Mouse (Mus musculus) kidney, postnatal 36 days (tissue): ENCODE results near the gene Rnf24.
A peak's percentile ranks its signal among the peaks of the same experiment; 100 is the strongest.
"Not testable (repeated sequence)": the region's sequence is repeated elsewhere in the genome, so short reads cannot be mapped to it uniquely, and the experiment has no call there.

ENCODE experiments used
- DNase-seq, 2 experiments: peaks; one replicate each; pipeline ENCODE4 v3.0.0; 2021 to 2022; ENCODE audit warnings: mixed read lengths in 2 of 2

Rnf24 gene

DNA sequence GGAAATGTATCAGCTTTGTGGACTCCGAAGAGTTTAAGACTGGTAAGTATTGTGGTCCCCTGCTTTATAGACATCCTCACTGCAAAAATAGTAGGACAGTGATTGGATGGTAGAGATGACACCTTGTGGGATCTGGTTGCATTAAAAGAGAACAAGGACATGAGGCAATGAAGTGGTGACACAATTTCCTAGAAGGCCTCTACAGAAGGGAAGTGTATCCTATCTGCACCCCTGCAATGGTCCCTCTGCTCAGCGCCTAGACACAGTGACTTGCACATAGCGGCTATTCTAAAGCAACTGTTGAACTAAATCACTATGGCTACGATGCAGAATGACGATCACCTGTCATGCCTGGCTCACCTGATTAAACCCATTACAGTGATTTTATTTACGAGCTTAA lies 15.1 kb downstream of the Rnf24 start:
- no peak for DNase-seq

DNA sequence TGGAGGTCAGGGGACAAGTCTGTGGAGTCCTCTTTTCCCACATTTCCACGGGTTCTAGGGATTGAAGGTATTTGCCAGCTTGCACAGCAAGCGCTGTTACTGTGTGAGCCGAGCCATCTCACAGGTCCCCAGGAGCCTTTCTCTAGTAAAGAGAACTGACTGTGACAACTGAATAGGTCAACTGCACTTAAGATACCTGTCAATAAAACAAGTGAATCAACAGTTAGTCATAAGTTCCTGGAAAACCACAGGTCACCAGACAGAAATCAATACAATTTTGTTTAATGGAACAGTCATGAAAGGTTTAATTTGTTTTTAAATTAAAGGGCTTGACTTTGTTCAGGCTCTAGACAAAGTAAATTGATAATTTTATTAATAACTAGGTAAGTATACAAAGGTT lies 22.1 kb downstream of the Rnf24 start:
- DNase-seq = no peak

DNA sequence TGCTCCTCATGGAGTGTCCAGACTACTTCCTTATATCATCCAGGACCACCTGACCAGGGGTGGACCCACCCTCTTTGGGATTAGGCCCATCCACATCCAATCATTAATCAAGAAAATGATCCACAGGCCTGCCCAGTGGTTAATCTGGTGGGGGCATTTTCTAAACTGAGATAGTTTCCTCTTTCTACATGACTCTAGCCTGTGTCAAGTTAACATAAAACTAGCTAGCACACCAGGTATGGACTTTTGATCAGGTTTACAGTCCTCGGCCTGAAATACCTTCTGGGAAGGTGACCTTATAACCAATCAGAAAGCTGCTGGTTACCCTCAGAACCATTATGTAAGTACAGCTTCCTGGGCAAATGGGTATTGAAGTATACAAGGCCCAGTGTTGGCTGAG lies 23.7 kb downstream of the Rnf24 start:
- DNase-seq = peak; percentile 45 to 47

DNA sequence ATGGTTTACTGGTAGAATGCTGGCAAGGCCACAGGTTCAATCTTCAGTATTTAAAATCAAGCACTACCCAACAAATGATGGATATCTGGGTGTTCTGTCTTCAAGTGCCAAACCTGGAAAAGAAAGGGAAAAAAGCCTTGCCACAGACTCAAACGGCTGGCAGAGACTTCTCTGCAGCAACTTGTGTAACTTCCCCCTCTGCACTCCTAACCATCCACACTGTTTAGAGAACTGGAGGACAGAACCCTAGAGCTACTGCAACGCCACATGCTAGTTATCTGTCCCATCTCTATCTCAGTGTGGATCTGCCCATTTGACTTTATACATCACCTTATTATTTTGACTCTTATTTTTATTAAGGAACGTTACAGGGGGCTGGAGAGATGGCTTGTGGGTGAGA lies 26.6 kb downstream of the Rnf24 start:
- DNase-seq = no peak

DNA sequence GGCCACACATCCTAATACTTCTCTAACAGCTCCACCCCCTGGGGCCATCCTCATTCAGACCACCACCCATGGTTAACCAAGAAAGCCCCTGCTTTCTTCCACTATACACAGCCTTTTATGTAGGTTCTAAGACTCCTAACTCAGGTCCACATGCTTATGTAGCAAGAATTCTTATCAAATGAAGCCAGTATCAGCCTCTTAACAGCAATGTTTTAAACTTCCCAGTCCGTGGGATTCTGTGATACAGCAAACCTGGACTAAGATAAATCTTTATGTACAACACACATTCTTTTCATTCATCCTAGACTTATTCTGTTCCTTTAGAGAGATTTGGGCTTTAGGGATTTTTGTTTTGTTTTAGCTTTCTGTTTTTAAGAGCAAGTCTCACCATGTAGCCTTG lies 29.0 kb downstream of the Rnf24 start:
- DNase-seq = no peak

DNA sequence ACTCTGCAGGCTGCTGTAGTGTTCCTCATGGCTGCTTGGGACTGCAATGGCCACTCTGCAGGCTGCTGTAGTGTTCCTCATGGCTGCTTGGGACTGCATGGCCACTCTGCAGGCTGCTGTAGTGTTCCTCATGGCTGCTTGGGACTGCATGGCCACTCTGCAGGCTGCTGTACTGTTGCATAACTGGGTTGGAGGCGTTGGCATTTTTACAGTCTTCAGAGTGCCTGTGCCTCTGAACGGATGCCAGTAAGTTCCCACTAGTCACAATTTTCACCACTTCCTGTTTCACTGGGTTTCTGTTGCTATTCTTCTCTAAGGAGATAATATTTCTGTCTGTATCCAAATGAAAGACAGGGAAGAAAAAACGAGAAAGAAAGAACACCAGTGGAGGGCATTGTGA lies 31.5 kb downstream of the Rnf24 start:
- DNase-seq = peak; percentile 44 to 51

DNA sequence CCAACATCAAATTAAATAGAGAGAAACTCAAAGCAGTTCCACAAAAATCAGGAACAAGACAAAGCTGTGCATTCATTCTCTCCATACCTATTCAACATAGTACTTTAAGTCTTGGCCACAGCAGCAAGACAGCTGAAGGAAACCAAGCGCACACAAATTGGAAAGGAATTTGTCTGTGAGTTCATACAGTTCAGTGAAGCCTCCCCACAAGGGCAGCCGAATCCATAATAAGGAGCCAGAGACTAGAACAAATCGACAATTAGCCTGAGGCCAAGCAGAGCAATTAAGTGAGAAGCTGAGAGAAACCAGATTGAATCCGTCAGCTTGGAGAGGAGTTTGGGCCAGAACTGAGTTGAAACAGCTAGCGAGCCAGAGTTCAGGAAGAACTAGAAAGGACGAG lies 33.3 kb downstream of the Rnf24 start:
- DNase-seq = no peak

DNA sequence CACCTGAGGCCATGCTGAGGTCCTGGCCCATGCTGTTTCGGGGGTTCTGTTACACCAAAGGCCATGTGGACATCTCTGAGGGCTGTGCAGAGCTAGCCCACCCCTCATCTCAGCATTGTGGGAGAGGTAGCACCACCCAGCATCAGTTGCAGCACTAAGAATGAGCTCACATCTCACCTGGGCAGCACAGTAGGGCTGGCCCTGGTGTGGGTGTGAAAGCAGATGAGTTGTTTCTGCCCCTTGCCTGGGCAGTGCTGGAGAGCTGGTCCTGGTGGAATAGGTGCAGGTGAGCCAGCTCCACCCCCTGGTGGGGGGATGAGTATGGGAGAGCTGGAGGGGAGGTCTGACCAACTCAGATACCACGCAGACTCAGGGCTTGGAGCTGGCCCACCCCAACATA lies 36.5 kb downstream of the Rnf24 start:
- DNase-seq = no peak

DNA sequence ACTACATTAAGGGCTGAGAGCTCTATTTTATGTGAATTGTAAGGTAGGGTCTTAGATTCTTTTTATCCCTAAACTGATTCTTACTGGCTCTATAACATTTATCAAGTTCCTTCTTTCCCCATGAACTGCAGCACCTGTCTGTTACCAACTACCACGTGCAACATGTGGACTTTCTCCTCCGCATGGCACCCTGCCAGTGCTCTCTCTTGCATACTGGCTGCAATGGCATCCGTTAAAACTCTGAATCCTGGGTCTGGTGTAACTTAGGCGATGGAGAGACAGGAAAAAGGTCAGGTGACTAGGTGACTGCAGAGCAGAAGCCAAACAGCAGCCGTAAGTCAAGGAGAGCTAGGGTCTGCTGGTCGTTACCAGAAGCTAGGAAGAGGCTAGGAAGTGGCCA lies 43.4 kb downstream of the Rnf24 start:
- peak; percentile 45 to 83 for DNase-seq

DNA sequence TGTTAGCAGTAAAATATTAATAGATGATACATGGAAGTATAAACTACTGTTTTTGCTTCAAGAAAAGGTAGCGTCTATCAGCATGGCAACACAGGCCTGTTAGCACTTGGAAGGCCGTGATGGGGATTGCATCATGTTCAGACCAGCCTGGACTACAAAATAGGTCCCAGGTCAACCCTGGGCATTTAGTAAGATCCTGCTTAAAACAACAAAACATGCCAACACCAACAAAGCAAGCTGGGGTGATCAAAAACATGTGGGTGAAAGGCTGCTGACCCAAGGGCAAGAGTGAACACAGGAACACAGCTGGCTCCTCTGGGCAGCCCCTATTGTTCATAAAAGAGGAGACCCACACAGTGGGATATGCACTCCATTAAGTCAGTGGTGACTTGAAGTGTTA lies 44.9 kb downstream of the Rnf24 start:
- no peak for DNase-seq

DNA sequence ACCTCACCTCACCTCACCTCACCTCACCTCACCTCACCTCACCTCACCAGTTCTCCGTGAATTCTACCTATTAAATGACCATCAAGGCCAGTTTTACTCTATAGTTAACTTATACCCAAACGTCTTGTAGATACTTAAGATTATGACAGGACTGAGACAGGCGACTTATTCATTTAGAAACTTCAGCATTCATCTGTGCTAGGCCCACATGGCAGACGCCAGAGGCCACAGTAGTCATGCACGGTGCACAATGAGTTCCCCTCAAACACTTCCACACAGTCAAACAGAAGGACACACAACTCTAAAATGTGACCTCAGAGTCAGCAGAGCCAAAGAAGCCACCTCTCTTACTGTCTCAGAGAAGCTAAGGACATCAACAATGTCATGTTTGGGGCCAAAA lies 45.3 kb downstream of the Rnf24 start:
- no peak for DNase-seq

DNA sequence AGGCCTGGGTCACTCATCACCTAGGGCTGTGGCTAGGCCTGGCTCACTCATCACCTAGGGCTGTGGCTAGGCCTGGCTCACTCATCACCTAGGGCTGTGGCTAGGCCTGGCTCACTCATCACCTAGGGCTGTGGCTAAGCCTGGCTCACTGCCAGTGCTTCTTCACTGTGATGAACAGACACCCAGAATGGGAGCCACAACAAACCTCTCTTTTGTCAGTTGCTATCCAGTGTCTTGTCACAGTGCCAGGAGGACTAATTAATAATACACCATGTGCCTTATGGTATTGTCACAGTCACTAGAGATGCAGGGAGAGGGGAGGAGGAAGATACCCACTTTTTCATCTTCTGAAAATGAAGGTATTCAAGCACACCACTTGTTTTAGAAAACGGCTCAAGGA lies 47.5 kb downstream of the Rnf24 start:
- DNase-seq = peak in 1 of 2 experiments; percentile 38

DNA sequence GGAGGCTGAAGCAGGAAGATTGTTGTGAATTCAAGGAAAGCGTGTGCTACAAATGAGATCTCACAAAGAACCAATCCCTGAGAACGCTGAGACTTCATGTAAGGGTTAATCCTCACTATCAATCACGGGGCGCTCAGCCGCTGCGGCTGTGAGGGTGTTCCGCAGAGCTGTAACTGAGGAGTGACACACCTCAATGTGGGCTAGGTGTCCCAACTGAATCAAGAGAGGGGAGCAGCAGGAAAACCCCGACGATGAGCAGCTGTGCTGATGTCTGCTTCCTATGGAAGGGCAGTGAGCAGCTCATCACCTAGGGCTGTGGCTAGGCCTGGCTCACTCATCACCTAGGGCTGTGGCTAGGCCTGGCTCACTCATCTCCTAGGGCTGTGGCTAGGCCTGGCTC lies 48.2 kb downstream of the Rnf24 start:
- DNase-seq = no peak

DNA sequence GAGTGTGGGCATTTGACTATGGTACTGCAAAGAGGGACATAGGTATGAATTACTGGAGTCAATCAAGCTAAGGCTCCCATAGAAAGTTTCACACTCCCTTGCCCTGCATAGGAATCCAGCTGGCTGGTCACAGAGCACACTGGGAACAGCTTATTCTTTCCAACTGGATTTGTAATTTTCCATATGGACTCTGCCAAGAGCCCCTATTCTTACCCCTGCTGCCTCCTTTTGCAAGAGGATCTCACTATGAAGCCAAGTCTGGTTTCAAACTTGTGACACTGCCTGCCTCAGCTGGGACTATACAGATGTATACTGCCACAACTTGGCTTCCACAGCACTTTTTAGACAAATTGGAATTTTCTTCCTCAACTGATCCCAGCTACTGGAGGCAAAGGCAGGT lies 51.1 kb downstream of the Rnf24 start:
- DNase-seq = no peak

DNA sequence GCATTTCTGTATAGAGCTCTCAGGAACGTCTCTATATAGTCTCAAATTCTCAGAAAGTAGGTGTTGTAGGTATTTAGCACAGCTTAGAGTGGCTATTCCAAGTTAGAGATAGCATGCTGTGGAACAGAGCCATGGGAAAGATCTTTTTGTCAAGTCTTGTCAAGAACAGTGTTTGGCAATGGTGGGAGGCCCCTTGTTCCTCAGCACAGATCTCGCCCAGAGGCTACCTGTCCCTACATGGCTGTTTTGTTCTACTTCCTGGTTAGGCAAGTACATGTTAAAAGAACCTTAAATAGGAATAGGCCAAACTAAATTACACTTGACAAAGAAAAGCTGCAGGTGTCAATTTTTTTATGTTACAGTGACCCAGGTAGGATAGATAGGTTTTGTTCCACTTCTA lies 52.2 kb downstream of the Rnf24 start:
- DNase-seq = no peak

DNA sequence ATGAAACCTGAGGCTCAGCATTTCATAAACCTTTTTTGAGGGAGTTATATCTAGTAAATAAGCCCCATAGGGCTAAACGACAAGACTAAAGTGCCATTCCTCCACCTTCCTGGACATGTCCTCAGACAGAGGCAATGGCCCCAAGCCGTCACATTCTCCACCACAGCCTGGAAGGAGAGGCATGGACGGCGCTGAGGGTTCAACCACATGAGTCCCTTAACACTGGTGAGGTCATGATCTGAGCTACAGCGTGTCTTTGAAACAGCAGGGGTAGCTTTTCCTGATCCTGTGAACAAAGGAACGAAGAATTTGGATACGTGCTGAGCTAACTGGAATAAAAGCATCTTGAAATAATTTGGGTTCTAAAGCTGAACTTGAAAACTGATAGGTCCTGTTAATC lies 54.0 kb downstream of the Rnf24 start:
- not testable (repeated sequence) for DNase-seq

DNA sequence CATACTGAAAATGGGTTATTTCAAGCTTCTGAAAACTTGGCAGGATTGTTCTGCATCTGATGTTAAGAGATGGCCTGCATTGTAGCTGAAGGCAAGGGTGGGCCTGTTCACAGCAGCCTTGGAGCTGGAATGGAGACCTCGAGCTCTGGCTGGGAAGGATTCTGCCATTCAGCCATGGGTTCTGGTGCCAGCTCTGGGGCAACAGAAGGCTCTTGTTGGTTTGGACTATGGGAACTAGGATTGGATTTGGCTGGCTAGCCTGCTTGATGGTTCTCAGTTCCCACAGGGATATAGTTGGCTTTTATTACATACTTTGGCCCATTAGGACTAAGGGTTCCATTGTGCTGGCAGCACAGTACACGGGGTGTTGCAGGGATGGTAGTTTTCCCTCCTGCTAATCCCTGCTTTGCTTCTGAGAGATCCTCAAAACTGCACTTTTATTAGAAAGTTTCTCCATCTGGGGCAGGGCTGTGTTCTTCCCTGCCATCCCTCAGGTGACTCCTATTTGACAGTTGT lies 55.9 kb downstream of the Rnf24 start:
- DNase-seq = no peak

DNA sequence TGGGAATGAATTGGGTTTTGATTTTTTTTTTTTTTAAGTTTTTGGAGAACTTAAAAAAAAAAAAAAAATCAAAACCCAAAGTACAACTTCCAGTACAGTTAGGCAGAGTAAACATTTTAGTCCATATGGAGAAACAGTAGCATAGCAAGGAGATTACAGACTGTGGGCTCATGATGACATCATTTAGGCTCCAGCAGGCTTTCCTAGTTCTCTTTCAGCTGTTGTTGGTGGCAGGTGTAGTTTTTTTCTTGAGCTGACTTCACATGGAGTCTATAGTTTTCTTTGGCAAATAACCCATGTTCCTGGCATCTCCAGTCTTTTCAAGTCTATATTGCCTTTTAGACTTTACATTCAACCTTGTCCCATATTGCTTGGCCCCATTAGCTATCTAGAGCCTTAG lies 62.0 kb downstream of the Rnf24 start:
- no peak for DNase-seq

DNA sequence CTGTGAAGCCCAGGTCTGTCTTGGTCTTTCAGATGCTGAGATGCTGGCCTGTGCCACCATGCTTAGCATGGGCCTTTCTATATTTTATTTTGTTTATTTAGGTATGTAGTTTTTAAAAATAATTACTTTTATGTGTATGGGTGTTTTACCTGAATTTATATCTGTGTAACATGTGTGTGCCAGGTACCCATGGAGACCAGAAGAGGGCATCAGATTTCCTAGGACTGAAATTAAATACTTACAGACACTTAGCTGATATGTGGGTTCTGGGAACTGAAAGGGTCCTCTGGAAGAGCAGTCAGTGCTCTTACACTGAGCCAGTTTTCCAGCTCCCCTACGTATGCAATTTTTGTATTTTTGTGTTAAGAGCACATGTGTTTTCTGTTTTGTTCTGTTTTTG lies 66.4 kb downstream of the Rnf24 start:
- DNase-seq = no peak

DNA sequence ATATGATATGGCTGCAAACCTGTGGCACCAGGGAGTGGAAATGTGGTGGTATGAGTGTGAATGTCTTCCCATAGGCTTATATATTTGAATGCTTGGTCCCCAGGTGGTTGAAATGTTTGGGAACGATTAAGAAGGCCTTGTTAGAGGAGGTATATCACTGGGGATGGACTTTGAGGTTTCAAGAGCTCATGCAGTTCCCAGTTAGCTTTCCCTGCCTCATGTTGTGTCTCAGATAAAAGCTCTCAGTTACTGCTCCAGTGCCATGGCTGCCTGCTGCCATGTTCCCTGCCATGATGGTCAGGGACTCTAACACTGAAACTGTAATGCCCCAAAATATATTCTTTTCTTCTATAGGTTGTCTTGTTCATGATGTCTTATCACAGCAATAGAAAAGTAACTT lies 71.1 kb downstream of the Rnf24 start:
- DNase-seq = no peak

DNA sequence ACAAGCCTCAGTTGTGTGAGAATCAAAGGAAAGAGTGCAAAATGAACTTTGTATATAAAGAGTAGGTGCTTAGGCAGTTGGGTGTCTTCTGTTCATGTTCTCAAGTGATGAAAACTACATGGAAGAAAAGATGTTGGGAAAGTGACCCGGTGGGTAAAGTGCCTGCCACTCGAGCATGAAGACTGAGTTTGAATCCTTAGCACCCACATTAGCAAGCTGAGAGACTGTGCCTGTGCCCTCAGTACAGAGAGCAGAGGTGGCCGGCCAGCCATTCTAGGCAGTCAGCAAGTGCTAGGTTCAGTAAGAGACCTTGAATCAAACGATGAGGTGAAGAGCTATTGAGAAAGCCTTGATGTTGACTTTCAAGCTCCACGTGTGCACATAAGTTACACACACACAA lies 76.0 kb downstream of the Rnf24 start:
- peak in 1 of 2 experiments; percentile 18 for DNase-seq

DNA sequence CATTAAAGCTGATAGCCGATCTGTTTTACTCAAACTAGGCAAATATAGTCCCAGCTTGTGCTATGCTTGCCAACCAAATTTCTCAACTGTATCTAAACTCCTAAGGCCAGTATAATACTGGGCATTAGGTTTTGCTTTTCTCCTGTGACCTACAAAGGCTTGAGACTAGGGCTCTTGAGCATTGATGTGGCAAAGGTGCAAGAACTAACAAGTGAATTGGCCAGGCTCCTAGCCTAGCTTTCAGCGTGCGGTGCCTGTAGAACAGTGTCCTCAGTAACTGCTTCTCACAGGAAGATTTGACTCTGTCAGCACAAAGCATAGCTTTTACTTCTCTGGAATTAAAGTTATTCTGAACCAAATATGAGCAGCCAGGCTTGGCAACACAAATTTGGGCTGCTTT lies 77.2 kb downstream of the Rnf24 start:
- DNase-seq = no peak

DNA sequence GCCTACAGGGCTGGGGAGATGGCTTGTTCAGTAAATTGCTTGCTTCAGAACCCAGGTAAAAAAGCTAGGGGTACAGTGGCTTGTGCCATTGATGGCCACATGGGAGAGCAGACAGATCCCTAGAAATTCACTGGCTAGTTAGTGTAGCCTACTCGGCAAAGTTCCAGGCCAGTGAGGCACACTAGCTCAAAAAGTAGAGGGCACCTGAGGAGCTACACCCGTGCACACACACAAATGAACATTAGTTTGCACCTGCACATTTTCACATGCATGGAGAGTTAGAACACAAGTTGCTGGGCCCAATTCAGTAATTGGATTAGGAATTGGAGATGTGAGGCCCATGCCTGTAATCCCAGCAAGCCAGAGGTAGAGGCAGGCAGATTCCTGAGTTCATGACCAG lies 87.6 kb downstream of the Rnf24 start:
- peak in 1 of 2 experiments; percentile 22 for DNase-seq

DNA sequence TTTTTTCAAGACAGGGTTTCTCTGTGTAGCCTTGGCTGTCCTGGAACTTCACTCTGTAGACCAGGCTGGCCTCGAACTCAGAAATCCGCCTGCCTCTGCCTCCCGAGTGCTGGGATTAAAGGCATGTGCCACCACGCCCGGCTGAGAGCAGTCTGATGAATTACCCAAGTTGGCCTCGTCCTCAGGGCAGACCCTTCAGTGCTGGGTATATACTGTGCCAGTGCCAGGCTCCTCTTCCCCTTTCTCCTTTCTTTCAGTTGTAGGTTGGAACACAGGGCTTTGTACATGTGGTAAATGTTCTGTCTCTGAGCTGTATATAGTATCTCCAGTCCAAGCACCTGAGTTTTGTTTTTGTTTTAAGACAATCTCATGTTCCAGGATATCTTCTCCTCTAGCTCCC lies 88.7 kb downstream of the Rnf24 start:
- DNase-seq = no peak

DNA sequence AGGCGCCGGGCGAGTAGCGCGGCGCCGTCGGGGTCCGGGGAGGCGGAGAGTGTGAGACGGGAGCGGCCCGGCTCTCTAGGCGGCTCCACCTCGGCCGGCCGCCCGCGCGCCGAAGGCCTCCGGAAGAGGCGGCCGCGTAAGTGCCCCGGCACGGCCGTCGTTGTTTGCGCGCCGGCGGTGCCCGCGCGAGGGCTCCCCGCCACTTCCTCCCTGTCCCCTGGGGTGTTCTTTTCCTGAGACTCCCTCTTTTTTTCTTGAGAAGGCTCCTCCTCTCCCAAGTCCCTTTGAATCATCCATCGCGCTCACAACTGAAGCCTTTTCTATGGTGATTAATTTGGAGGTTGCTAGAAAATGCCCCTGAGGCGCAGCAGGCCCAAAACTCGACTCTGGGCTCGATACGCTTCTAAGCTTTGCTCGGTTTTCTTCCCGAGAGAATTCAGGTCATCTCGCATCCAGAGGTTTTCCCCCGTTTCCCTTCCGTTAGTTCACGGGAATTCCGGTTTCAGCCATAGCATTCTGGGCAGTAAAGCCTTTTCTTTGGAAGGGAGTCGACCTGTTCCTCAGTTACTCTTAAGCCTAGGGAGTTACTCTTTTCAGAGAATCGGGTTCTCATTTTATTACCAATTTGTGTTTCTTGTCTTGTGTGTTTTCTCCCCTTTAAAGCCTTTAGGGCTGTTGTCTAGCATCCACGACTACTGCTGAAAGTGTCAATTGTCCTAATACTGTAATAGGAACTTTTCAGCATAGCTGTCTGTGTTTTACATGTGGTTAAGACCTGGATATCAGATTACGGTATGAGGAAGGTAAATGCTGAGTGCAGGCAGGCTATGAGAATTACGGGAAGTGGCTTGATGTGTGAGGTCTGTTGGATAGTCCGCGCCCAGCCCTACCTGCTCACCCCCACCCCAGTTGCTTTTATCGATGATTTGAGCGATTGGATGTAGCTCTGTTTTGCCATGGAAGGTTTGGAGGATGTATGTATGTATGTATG lies 89.7 kb downstream of the Rnf24 start:
- no peak for DNase-seq
